Mouse (Mus musculus): ENCODE measurements around the gene Map2k4. TPM values are rescaled to one million over a fixed set of nuclear protein-coding genes. Genes with fewer than 3 reads are reported as not detected.
A peak's percentile ranks its signal among the peaks of the same experiment; 100 is the strongest.

Gene Map2k4
- total RNA-seq, 2 experiments from 2014 or later, result 56.4 to 57.3 TPM

GRCm38 (mm10) chr11:65712754-65713306 is 75.3 kb downstream of the Map2k4 start:
- DNase-seq, result no peak

GRCm38 (mm10) chr11:65706784-65707183 is 81.3 kb downstream of the Map2k4 start:
- no peak for DNase-seq

- DNase-seq, result no peak
These were observed 81.9 kb downstream of the Map2k4 start for GRCm38 (mm10) chr11:65706176-65706575.

GRCm38 (mm10) chr11:65704861-65705260 is 83.2 kb downstream of the Map2k4 start:
- DNase-seq, result no peak

GRCm38 (mm10) chr11:65678824-65679402 is 109.2 kb downstream of the Map2k4 start:
- peak; percentile 16 for DNase-seq

- no peak for DNase-seq
These were observed 120.6 kb downstream of the Map2k4 start for GRCm38 (mm10) chr11:65667348-65667969.

GRCm38 (mm10) chr11:65664903-65665302 is 123.2 kb downstream of the Map2k4 start:
- no peak for DNase-seq

GRCm38 (mm10) chr11:65661790-65662522 is 126.1 kb downstream of the Map2k4 start:
- no peak for DNase-seq

GRCm38 (mm10) chr11:65653932-65654331 is 134.2 kb downstream of the Map2k4 start:
- no peak for DNase-seq

- DNase-seq, result no peak
These were observed 136.7 kb downstream of the Map2k4 start for GRCm38 (mm10) chr11:65651426-65651825.

- no peak for DNase-seq
These were observed 138.0 kb downstream of the Map2k4 start for GRCm38 (mm10) chr11:65649956-65650715.

GRCm38 (mm10) chr11:65649469-65649868 is 138.6 kb downstream of the Map2k4 start:
- no peak for DNase-seq

- no peak for DNase-seq
These were observed 141.8 kb downstream of the Map2k4 start for GRCm38 (mm10) chr11:65646314-65646713.

- DNase-seq, result no peak
These were observed 143.6 kb downstream of the Map2k4 start for GRCm38 (mm10) chr11:65644539-65644938.

GRCm38 (mm10) chr11:65640261-65640660 is 147.8 kb downstream of the Map2k4 start:
- DNase-seq, result no peak

Small RNA genes within 50 kb of the gene (microRNA-seq; reads per million reads assigned to microRNA genes)
- gene Mir744, result 4,739 to 6,824 reads per million in 2 experiments

Other genes with a start within 250 kb of the Map2k4 start
- 1 to 10 TPM; 4.4 to 5.3 TPM for gene Zkscan6, start 18.9 kb upstream of the Map2k4 start, total RNA-seq (2021)